Mouse (Mus musculus) fat pad, adult 2 months (tissue): ENCODE measurements at regions not wholly inside any gene's neighbourhood (a gene's known extent, or its start where the extent isn't known, plus 50 kb on each side); places are given as distances from the start of the nearest gene placed in this dataset.

Experiments used
- DNase-seq: peaks from one replicate; pipeline ENCODE4 v3.0.0-alpha.2; 2011; ENCODE audit warnings: low read depth, low spot score; ENCODE audit errors: extremely low read depth

GRCm38 (mm10) chr15:59707081-59707480 is 309.3 kb downstream of the 4933412E24Rik start:
- no peak for DNase-seq
